Mouse (Mus musculus) cortical plate, adult 2 months (tissue): ENCODE data around the gene Prdm10.

Experiments
- CTCF ChIP-seq: fragments of 200-500 bp; IDR thresholded peaks from 2 replicates; pipeline ENCODE4 v1.5.1; 2011; ENCODE audit warnings: mild to moderate bottlenecking, control low read depth, low read length; ENCODE audit not compliant: insufficient read depth; ENCODE audit errors: extremely low read depth
- POLR2A ChIP-seq: fragments of 200-500 bp; IDR thresholded peaks from 2 replicates; pipeline ENCODE4 v1.6.1; 2011; ENCODE audit warnings: mild to moderate bottlenecking, low read length, control low read depth; ENCODE audit not compliant: insufficient read depth; ENCODE audit errors: extremely low read depth

DNA sequence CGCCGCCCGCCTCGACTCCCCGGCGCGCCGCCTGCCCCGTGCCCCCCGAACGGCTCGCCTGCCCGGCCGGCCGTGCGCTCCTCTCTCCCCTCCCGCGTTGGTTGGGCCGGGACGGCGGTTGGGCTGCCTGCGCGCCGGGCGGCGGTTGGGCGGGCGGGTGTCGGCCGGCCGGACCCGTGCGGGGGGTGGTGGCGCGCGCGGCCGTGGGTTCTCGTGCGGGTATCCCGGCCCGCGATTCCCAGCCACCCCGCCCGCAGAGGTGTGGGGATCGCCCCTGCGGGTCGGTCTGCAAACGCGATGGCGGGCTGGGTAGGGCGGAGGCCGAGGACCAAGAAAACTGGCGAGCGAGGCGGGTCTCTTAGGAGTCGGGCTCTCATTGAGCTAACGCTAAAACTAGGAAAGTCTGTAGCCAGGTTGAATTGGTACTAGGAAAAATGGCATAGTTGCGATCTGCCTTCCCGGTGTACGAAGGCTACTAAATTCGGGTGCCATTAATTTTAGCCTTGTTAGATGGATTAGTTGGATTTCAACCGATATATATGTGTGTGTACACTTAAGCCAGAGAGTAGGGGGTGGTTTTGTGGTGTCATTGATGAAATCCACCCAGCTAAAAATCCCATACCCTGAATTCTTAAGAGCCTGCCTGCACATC lies 799 bp downstream of the Prdm10 start:
- TF ChIP-seq CTCF (no peak), POLR2A (no peak)
